Mouse (Mus musculus) intestine, embryonic 16.5 days (tissue): ENCODE data around the gene Shisa8. TPM values are rescaled to one million over a fixed set of nuclear protein-coding genes. Genes with fewer than 3 reads are reported as not detected.
"Not testable (repeated sequence)": the region's sequence is repeated elsewhere in the genome, so short reads cannot be mapped to it uniquely, and the experiment has no call there.

Experiments used
- ATAC-seq: fragments of 200-750 bp; cut with Nextera tagmentation; 2 replicates; pipeline ENCODE4 v1.8.0; 2017; ENCODE audit warnings: moderate TSS enrichment, moderate library complexity
- H3K27ac ChIP-seq: fragments of 300-500 bp; sonication (generic); 2 replicates; pipeline ENCODE4 v1.5.1; 2014; ENCODE audit warnings: mild to moderate bottlenecking, low read length
- H3K27me3 ChIP-seq: fragments of 300-500 bp; sonication (generic); replicated peaks from 2 replicates; pipeline ENCODE4 v1.6.1; 2014; ENCODE audit warnings: low read length, control low read depth, mixed read lengths; ENCODE audit not compliant: control insufficient read depth, insufficient read depth
- H3K36me3 ChIP-seq: fragments of 300-500 bp; sonication (generic); 2 replicates; pipeline ENCODE4 v1.6.1; 2014; ENCODE audit warnings: low read length, control low read depth; ENCODE audit not compliant: control insufficient read depth, insufficient read depth
- H3K4me1 ChIP-seq: fragments of 300-500 bp; sonication (generic); 2 replicates; pipeline ENCODE4 v1.6.1; 2014; ENCODE audit warnings: low read length, control low read depth, mixed read lengths; ENCODE audit not compliant: control insufficient read depth, insufficient read depth
- H3K4me2 ChIP-seq: fragments of 300-500 bp; sonication (generic); 2 replicates; pipeline ENCODE4 v1.6.1; 2014; ENCODE audit warnings: low read depth, low read length, control low read depth
- H3K4me3 ChIP-seq: fragments of 300-500 bp; sonication (generic); 2 replicates; pipeline ENCODE4 v1.5.1; 2014; ENCODE audit warnings: mild to moderate bottlenecking, low read length
- H3K9ac ChIP-seq: fragments of 300-500 bp; sonication (generic); 2 replicates; pipeline ENCODE4 v1.6.1; 2014; ENCODE audit warnings: low read depth, low read length
- H3K9me3 ChIP-seq: fragments of 300-500 bp; sonication (generic); 2 replicates; pipeline ENCODE4 v1.6.1; 2016; ENCODE audit warnings: low read length, control low read depth; ENCODE audit not compliant: control insufficient read depth
- WGBS: fragments of 180-500 bp; shearing (Covaris S2); extraction: QIAGEN DNeasy Blood & Tissue Kit; methylation state at CpG from one replicate; pipeline ENCODE4 v1.1.7; 2014; 5-methylcytosine and 5-hydroxymethylcytosine counted together
- polyA plus RNA-seq: library from polyadenylated mRNA; unstranded; fragments of >200 nt; fragmentation: Nextera tagmentation; extraction: Ambion mirVana; gene quantifications from 2 replicates; pipeline ENCODE4 v1.2.1, GENCODE M21; 2015

The Shisa8 gene
- polyA plus RNA-seq, result 0.06 and 0.09 TPM in 2 replicates

- Histone ChIP-seq H3K27ac (no peak within 1 kb of the TSS), H3K4me1 (peaks cover 12% of the 10 kb centered on the region), H3K9me3 (no peaks in the 10 kb centered on the region), H3K36me3 (no peaks in the 10 kb centered on the region), H3K4me2 (peak within 1 kb of the TSS; percentile 90), H3K9ac (peak within 1 kb of the TSS; percentile 48), H3K4me3 (peak within 1 kb of the TSS; percentile 49), H3K27me3 (peaks cover 82% of the 10 kb centered on the region)
- peak; percentile 37 for ATAC-seq
- WGBS, result under 1% methylated on average over 16 of the region's 34 CpGs
Measured at GRCm38 (mm10) chr15:82212752-82213063, at the start of gene Shisa8. Shisa8 (minus strand) TSS chr15:82212815.

- no peaks in the 10 kb centered on the region for H3K9me3 ChIP-seq
- no peaks in the 10 kb centered on the region for H3K4me1 ChIP-seq
- 13% methylated on average over 16 of the region's 16 CpGs for WGBS
- H3K4me2 ChIP-seq, result no peak overlapping the region
- H3K4me3 ChIP-seq, result no peak overlapping the region
- no peaks in the 10 kb centered on the region; the same call in 1 of the 2 replicates for H3K27me3 ChIP-seq
- no peak overlapping the region for H3K27ac ChIP-seq
- no peaks in the 10 kb centered on the region for H3K36me3 ChIP-seq
- ATAC-seq, result no peak
- no peak overlapping the region for H3K9ac ChIP-seq
Measured at GRCm38 (mm10) chr15:82259510-82259909, 46.9 kb upstream of the Shisa8 start.

GRCm38 (mm10) chr15:82255944-82256383, 43.3 kb upstream of the Shisa8 start:
- Histone ChIP-seq H3K4me1 (no peaks in the 10 kb centered on the region), H3K36me3 (no peaks in the 10 kb centered on the region), H3K27ac (no peak overlapping the region), H3K27me3 (no peaks in the 10 kb centered on the region; the same call in 1 of the 2 replicates), H3K9me3 (no peaks in the 10 kb centered on the region), H3K4me3 (no peak overlapping the region), H3K9ac (no peak overlapping the region), H3K4me2 (no peak overlapping the region)
- 26% methylated on average over 10 of the region's 10 CpGs for WGBS
- ATAC-seq, result no peak

- no peaks in the 10 kb centered on the region for H3K36me3 ChIP-seq
- ATAC-seq, result no peak
Measured at GRCm38 (mm10) chr15:82255248-82255647, 42.6 kb upstream of the Shisa8 start.

GRCm38 (mm10) chr15:82252097-82252496, 39.5 kb upstream of the Shisa8 start, which contains the start of gene 1500009C09Rik:
1500009C09Rik (plus strand) TSS chr15:82252397.
- no peaks in the 10 kb centered on the region for H3K4me1 ChIP-seq
- WGBS, result 80% methylated on average over 6 of the region's 6 CpGs
- H3K27me3 ChIP-seq, result no peaks in the 10 kb centered on the region; the same call in 1 of the 2 replicates
- ATAC-seq, result no peak
- no peaks in the 10 kb centered on the region for H3K36me3 ChIP-seq
- no peak within 1 kb of the TSS for H3K4me3 ChIP-seq
- no peak within 1 kb of the TSS for H3K4me2 ChIP-seq
- no peak within 1 kb of the TSS for H3K9ac ChIP-seq
- no peak within 1 kb of the TSS for H3K27ac ChIP-seq
- H3K9me3 ChIP-seq, result no peaks in the 10 kb centered on the region

More at GRCm38 (mm10) chr15:82255248-82255647, 42.6 kb upstream of the Shisa8 start:
- Histone ChIP-seq H3K4me1 (no peaks in the 10 kb centered on the region), H3K9ac (no peak overlapping the region), H3K27ac (no peak overlapping the region), H3K4me3 (no peak overlapping the region), H3K27me3 (no peaks in the 10 kb centered on the region; the same call in 1 of the 2 replicates), H3K9me3 (no peaks in the 10 kb centered on the region), H3K4me2 (no peak overlapping the region)
- WGBS, result 53% methylated on average over 4 of the region's 4 CpGs

GRCm38 (mm10) chr15:82251579-82251978, 39.0 kb upstream of the Shisa8 start:
- no peaks in the 10 kb centered on the region for H3K4me1 ChIP-seq
- H3K36me3 ChIP-seq, result no peaks in the 10 kb centered on the region
- H3K4me2 ChIP-seq, result no peak overlapping the region
- no peaks in the 10 kb centered on the region; the same call in 1 of the 2 replicates for H3K27me3 ChIP-seq
- no peak overlapping the region for H3K4me3 ChIP-seq
- H3K27ac ChIP-seq, result no peak overlapping the region
- no peak for ATAC-seq
- WGBS, result 91% methylated on average over 3 of the region's 3 CpGs
- no peaks in the 10 kb centered on the region for H3K9me3 ChIP-seq
- no peak overlapping the region for H3K9ac ChIP-seq

- Histone ChIP-seq H3K4me1 (peaks cover 10% of the 10 kb centered on the region), H3K4me3 (no peak overlapping the region), H3K4me2 (no peak overlapping the region), H3K27ac (no peak overlapping the region), H3K36me3 (no peaks in the 10 kb centered on the region), H3K9me3 (no peaks in the 10 kb centered on the region), H3K9ac (no peak overlapping the region), H3K27me3 (no peaks in the 10 kb centered on the region)
- 73% methylated on average over 3 of the region's 3 CpGs for WGBS
- no peak for ATAC-seq
Measured at GRCm38 (mm10) chr15:82247131-82247776, 34.6 kb upstream of the Shisa8 start.

GRCm38 (mm10) chr15:82244805-82245161, 32.2 kb upstream of the Shisa8 start:
- peak overlapping the region; percentile 97 for H3K4me2 ChIP-seq
- 22% methylated on average over 9 of the region's 9 CpGs for WGBS
- H3K4me1 ChIP-seq, result peaks cover 10% of the 10 kb centered on the region
- not testable (repeated sequence) for ATAC-seq, H3K27ac ChIP-seq, H3K9me3 ChIP-seq, H3K36me3 ChIP-seq, H3K27me3 ChIP-seq
- peak overlapping the region; percentile 67 for H3K4me3 ChIP-seq
- peak overlapping the region; percentile 69 for H3K9ac ChIP-seq

GRCm38 (mm10) chr15:82244115-82244804, 31.6 kb upstream of the Shisa8 start, which contains the start of gene Cenpm:
Cenpm (minus strand) TSS chr15:82244748.
- H3K9me3 ChIP-seq, result no peaks in the 10 kb centered on the region
- H3K9ac ChIP-seq, result peak within 1 kb of the TSS; percentile 78
- H3K4me2 ChIP-seq, result peak within 1 kb of the TSS; percentile 97
- no peaks in the 10 kb centered on the region for H3K27me3 ChIP-seq
- peak; percentile 99 for ATAC-seq
- H3K4me3 ChIP-seq, result peak within 1 kb of the TSS; percentile 67
- peak within 1 kb of the TSS; percentile 57 for H3K27ac ChIP-seq
- H3K36me3 ChIP-seq, result no peaks in the 10 kb centered on the region
- WGBS, result under 1% methylated on average over 65 of the region's 65 CpGs
- H3K4me1 ChIP-seq, result peaks cover 10% of the 10 kb centered on the region
